Mouse (Mus musculus) liver, embryonic 12.5 days (tissue): ENCODE data around the gene Ankrd33b. TPM values are rescaled to one million over a fixed set of nuclear protein-coding genes. Genes with fewer than 3 reads are reported as not detected.

ENCODE experiments used
- ATAC-seq: fragments of 200-750 bp; cut with Nextera tagmentation; 2 replicates; pipeline ENCODE4 v1.8.0; 2017; ENCODE audit warnings: moderate number of reproducible peaks, mild to moderate bottlenecking, moderate library complexity
- H3K27ac ChIP-seq: fragments of 300-500 bp; sonication (generic); 2 replicates; pipeline ENCODE4 v1.5.1; 2016; ENCODE audit warnings: mild to moderate bottlenecking
- H3K27me3 ChIP-seq: fragments of 300-500 bp; sonication (generic); replicated peaks from 2 replicates; pipeline ENCODE4 v1.6.1; 2016; ENCODE audit warnings: mild to moderate bottlenecking, moderate library complexity
- H3K36me3 ChIP-seq: fragments of 300-500 bp; sonication (generic); 2 replicates; pipeline ENCODE4 v1.6.1; 2016; ENCODE audit warnings: mild to moderate bottlenecking, moderate library complexity
- H3K4me1 ChIP-seq: fragments of 300-500 bp; sonication (generic); 2 replicates; pipeline ENCODE4 v1.6.1; 2016
- H3K4me2 ChIP-seq: fragments of 300-500 bp; sonication (generic); 2 replicates; pipeline ENCODE4 v1.6.1; 2016; ENCODE audit warnings: mild to moderate bottlenecking, moderate library complexity
- H3K4me3 ChIP-seq: fragments of 300-500 bp; sonication (generic); 2 replicates; pipeline ENCODE4 v1.5.1; 2016; ENCODE audit warnings: mild to moderate bottlenecking, moderate library complexity
- H3K9ac ChIP-seq: fragments of 300-500 bp; sonication (generic); 2 replicates; pipeline ENCODE4 v1.6.1; 2016; ENCODE audit warnings: mild to moderate bottlenecking, moderate library complexity
- H3K9me3 ChIP-seq: fragments of 300-500 bp; sonication (generic); replicated peaks from 2 replicates; pipeline ENCODE4 v1.6.1; 2016; ENCODE audit warnings: mild to moderate bottlenecking, moderate library complexity
- whole genome bisulfite sequencing: fragments of 180-500 bp; shearing (Covaris S2); methylation state at CpG from one replicate; pipeline ENCODE4 v1.1.7; 2016; ENCODE audit not compliant: insufficient replicate concordance; 5-methylcytosine and 5-hydroxymethylcytosine counted together
- polyA plus RNA-seq: library from polyadenylated mRNA; unstranded; fragments of >200 nt; fragmentation: Nextera tagmentation; extraction: Ambion mirVana; gene quantifications from 2 replicates; pipeline ENCODE4 v1.2.1, GENCODE M21; 2016

Ankrd33b gene
- polyA plus RNA-seq, 1 experiment from 2014 or later, result 0.50 TPM

DNA sequence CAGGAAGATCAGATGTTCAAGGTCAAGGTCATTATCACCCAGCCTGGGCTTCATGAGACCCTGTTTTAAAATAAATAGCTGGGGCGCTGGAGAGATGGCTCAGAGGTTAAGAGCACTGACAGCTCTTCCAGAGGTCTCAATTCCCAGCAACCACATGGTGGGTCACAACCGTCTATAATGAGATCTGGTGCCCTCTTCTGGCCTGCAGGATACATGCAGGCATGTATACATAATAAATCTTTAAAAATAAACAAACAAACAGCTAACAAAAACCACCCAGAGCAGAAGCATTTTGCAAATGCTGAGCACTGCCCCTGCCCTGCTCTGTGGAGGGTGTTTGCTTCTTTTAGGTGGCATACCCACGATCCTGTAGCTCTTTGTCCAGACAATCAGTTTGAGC is 29.9 kb upstream of the Ankrd33b start:
- Histone ChIP-seq H3K27ac (no peak overlapping the region), H3K9me3 (no peaks in the 10 kb centered on the region), H3K4me3 (no peak overlapping the region), H3K4me2 (no peak overlapping the region), H3K9ac (no peak overlapping the region), H3K27me3 (no peaks in the 10 kb centered on the region), H3K4me1 (no peaks in the 10 kb centered on the region), H3K36me3 (no peaks in the 10 kb centered on the region)
- ATAC-seq, result no peak
- WGBS, result 55% methylated on average over 3 of the region's 3 CpGs

DNA sequence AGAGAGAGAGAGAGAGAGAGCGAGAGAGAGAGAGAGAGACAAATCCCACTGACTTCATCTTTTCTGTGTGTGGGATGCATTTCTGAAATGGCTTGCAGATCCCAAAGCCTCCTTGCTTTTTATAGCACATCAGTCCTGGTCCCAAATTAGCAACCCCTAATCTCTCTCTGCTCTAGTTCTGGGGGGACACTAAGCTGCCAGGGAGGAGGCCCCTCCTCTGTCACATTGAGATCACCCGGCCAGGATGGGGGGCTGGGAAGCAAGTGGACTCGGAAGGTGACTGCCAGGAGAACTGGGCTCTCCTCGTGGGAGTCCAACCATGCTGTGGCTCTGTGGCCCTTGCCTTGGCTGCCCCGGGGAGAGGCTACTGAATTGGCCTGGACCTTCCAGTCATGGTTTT is 29.2 kb upstream of the Ankrd33b start:
- no peak overlapping the region for H3K27ac ChIP-seq
- 57% methylated on average over 5 of the region's 5 CpGs for WGBS

DNA sequence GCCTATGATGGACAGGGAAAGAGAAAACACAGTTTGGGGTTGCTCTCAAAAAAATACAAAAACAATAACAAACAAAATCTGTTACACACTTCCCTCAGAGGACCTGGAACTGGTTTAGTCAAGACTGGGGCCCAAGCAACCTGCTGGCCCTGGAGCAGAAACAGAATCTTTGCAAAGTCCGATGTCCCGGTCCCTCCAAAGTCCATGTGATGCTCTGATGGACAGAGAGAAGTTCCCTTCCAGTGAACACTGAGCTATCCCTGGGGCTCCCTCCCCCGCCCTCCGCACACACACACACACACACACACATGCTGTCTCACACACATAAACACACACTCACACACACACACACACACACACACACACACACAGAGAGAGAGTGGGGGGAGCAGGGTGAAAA is 28.5 kb upstream of the Ankrd33b start:
- H3K27ac ChIP-seq, result no peak overlapping the region
- no peak overlapping the region for H3K4me3 ChIP-seq
- no peak overlapping the region for H3K9ac ChIP-seq
- no peaks in the 10 kb centered on the region for H3K9me3 ChIP-seq
- no peaks in the 10 kb centered on the region for H3K36me3 ChIP-seq
- no peaks in the 10 kb centered on the region for H3K27me3 ChIP-seq
- no peak overlapping the region for H3K4me2 ChIP-seq
- no peaks in the 10 kb centered on the region for H3K4me1 ChIP-seq
- ATAC-seq, result no peak
- WGBS, result 82% methylated on average over 4 of the region's 4 CpGs

More for the DNA sequence above, 29.2 kb upstream of the Ankrd33b start:
- Histone ChIP-seq H3K4me2 (no peak overlapping the region), H3K9ac (no peak overlapping the region), H3K9me3 (no peaks in the 10 kb centered on the region), H3K4me1 (no peaks in the 10 kb centered on the region), H3K27me3 (no peaks in the 10 kb centered on the region), H3K36me3 (no peaks in the 10 kb centered on the region), H3K4me3 (no peak overlapping the region)
- ATAC-seq, result no peak

DNA sequence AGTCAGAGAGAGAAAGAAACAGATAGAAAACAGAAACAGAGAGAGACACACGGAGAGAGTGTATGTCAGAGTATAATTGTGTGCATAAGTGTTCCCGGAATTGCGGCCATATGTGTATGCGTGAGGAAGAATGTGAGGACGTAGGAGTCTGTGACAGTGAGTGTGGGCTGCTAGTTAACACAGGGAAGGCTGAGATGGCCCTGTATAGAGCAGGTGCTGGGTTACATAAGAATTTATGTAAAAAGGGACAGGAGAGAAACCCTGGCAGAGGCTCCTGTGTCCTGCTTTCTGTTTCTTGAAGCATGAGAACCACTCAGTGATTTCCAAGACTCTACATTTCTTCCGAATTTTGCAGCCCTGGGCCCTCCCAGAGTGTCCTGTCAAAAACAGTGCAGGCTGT is 25.9 kb upstream of the Ankrd33b start:
- H3K4me2 ChIP-seq, result no peak overlapping the region
- no peaks in the 10 kb centered on the region for H3K9me3 ChIP-seq
- no peak overlapping the region for H3K27ac ChIP-seq
- no peak overlapping the region for H3K9ac ChIP-seq
- no peak for ATAC-seq
- H3K36me3 ChIP-seq, result no peaks in the 10 kb centered on the region
- no peaks in the 10 kb centered on the region for H3K4me1 ChIP-seq
- H3K27me3 ChIP-seq, result no peaks in the 10 kb centered on the region
- WGBS, result 80% methylated on average over 6 of the region's 6 CpGs
- H3K4me3 ChIP-seq, result no peak overlapping the region

DNA sequence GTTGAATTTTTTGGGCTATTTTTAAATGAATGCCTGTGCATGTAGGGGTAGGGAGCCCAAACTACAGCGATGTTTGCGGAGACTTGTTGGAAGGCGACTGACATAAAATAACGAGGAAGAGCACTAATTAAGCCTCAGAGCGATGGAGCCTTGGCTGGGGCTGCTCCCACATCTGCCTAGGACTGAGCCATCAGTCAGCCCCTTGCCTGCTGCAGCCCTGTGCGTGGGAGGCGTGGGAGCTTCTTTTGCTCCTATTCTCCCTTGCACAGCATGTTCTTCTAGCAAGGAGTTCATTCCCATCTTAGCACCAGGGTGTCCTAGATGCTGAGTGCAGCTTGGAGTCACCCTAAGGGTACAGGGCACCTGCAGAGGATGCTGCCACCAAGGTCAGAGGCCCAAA is 25.2 kb upstream of the Ankrd33b start:
- Histone ChIP-seq H3K27me3 (no peaks in the 10 kb centered on the region), H3K4me2 (no peak overlapping the region), H3K9ac (no peak overlapping the region), H3K27ac (no peak overlapping the region), H3K9me3 (no peaks in the 10 kb centered on the region), H3K36me3 (no peaks in the 10 kb centered on the region), H3K4me1 (no peaks in the 10 kb centered on the region), H3K4me3 (no peak overlapping the region)
- ATAC-seq, result no peak
- WGBS, result 60% methylated on average over 7 of the region's 7 CpGs

DNA sequence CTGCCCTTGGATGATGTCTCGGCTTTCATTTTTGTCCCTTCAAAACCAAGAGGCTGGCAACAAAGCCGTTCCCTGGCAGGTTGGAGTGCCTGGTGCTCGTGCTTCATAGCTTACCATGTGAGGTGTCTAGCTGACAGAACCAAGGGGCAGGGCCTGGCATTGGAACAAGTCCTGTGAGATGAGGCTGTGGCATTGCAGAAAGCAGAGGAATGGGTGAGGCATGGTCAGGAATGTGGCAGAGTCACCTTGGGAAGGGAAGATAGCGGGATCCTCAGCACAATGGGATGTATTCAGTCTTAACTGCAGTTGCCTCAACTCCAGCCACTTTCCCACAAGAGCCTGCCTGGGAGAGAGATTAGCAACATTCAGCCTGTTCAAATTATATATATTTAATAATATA is 24.6 kb upstream of the Ankrd33b start:
- 64% methylated on average over 4 of the region's 4 CpGs for WGBS
- Histone ChIP-seq H3K4me2 (no peak overlapping the region), H3K9ac (no peak overlapping the region), H3K4me3 (no peak overlapping the region), H3K4me1 (no peaks in the 10 kb centered on the region), H3K27ac (no peak overlapping the region), H3K9me3 (no peaks in the 10 kb centered on the region), H3K36me3 (no peaks in the 10 kb centered on the region), H3K27me3 (no peaks in the 10 kb centered on the region)
- ATAC-seq, result no peak

DNA sequence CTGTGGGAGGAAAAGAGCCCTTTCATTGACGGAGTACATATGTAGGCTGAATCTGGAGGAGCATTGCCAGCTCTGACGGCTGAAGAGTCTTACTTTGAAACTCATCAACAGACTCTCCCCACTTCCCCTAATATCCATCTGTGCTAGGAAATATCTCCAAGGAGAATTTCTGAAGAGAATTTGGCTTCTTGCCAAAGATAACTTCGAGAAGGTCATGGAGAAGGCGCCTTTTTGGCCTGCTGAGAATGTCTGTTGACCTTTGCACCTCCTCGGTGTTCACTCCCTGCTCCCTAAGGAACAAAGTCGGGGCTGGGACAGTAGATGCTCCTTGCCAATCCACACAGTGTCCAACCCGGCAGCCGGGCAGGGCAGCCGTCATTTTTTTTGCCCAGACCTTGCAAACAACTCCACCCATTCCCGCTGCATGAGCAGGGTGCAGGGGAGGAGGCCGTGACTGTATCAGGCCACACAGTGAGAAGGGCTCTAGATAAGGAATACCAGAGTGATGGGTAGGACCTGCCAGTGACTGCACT is 14.5 kb upstream of the Ankrd33b start:
- H3K27ac ChIP-seq, result no peak overlapping the region
- H3K4me1 ChIP-seq, result 0 out of 2 replicates have a peak, but pooled peaks cover 3% of the 10 kb centered on the region
- no peaks in the 10 kb centered on the region for H3K36me3 ChIP-seq
- H3K4me3 ChIP-seq, result no peak overlapping the region
- no peak overlapping the region for H3K4me2 ChIP-seq
- H3K27me3 ChIP-seq, result no peaks in the 10 kb centered on the region
- 46% methylated on average over 11 of the region's 11 CpGs for WGBS
- H3K9me3 ChIP-seq, result no peaks in the 10 kb centered on the region
- no peak overlapping the region for H3K9ac ChIP-seq
- ATAC-seq, result peak; percentile 52; the same call in 1 of the 2 replicates

DNA sequence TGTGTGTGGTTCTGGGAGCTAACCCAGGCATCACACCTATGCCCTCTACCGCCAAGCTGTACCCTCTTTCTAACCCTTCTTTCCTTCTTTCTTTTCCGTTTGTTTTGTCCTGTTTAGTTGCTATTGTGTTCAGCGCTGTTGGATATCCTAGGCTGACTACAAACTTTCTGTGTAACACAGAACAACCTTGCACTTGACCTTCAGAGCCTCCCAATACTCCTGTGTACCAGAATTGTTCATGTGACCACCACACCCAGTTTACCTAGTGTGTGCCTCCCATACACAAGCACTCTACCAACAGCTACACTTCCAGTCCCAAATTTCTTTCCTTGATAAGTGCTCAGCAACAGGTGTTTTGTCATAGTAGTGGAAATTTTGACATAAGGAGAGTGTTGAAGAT is 11.9 kb upstream of the Ankrd33b start:
- ATAC-seq, result no peak
- no peaks in the 10 kb centered on the region for H3K27me3 ChIP-seq
- H3K27ac ChIP-seq, result no peak overlapping the region
- WGBS, result 72% methylated on average over 3 of the region's 3 CpGs
- 0 out of 2 replicates have a peak, but pooled peaks cover 3% of the 10 kb centered on the region for H3K4me1 ChIP-seq
- H3K4me2 ChIP-seq, result no peak overlapping the region
- H3K4me3 ChIP-seq, result no peak overlapping the region
- H3K36me3 ChIP-seq, result no peaks in the 10 kb centered on the region
- H3K9me3 ChIP-seq, result no peaks in the 10 kb centered on the region
- no peak overlapping the region for H3K9ac ChIP-seq

DNA sequence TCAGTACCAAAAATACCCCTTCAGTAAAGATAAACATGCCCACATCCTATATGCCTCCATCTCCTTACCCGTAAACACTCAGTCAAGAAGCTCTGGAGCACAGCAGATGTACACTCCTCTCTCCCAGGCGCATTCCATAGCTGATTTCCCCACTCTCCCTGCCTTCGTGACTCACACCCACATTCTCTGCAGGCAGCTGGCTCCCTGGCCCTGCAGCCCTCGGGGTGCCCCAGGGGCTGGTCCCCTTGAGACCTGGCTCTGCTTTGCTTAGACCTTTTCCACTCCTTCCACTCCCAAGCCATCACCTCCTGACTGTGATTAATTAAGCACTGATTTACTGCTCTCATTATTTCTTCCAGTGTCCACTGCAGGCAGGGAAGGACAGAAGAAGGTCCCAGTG is 7.7 kb upstream of the Ankrd33b start:
- 47% methylated on average over 4 of the region's 4 CpGs for WGBS
- H3K9me3 ChIP-seq, result no peaks in the 10 kb centered on the region
- no peak overlapping the region for H3K27ac ChIP-seq
- no peak overlapping the region for H3K9ac ChIP-seq
- H3K27me3 ChIP-seq, result peaks cover 4% of the 10 kb centered on the region
- ATAC-seq, result no peak
- H3K4me1 ChIP-seq, result no peaks in the 10 kb centered on the region
- no peaks in the 10 kb centered on the region for H3K36me3 ChIP-seq
- H3K4me3 ChIP-seq, result no peak overlapping the region
- no peak overlapping the region for H3K4me2 ChIP-seq

DNA sequence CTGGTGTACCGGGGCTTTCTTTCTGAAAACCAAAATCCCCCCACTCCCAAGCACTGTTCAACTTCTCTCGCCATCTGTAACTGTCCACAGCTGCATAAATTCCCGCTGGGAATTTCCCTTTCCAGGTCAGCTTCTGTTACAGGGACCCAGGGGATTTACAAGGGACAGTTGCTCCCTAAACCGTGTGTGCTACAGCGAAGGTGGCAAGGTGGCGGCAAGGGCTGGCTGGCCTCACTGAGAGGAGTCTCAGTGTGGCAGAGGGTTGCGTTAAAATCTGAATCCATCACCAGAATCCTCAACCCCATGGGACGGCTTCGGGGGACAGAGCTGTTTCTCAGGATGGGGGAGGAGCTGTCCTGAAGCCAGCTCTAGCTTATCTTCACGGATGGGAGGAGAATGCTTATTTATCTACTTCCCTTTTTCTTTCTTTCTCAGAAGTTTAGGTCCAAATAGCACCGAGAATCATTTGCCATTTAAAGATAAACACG is 1.6 kb upstream of the Ankrd33b start:
- ATAC-seq, result no peak
- H3K36me3 ChIP-seq, result no peaks in the 10 kb centered on the region
- no peak overlapping the region for H3K4me3 ChIP-seq
- no peak overlapping the region for H3K9ac ChIP-seq
- 8% methylated on average over 12 of the region's 12 CpGs for WGBS
- H3K4me2 ChIP-seq, result no peak overlapping the region
- no peaks in the 10 kb centered on the region for H3K9me3 ChIP-seq
- H3K27ac ChIP-seq, result no peak overlapping the region
- peaks cover 62% of the 10 kb centered on the region for H3K27me3 ChIP-seq
- peaks cover 18% of the 10 kb centered on the region for H3K4me1 ChIP-seq

DNA sequence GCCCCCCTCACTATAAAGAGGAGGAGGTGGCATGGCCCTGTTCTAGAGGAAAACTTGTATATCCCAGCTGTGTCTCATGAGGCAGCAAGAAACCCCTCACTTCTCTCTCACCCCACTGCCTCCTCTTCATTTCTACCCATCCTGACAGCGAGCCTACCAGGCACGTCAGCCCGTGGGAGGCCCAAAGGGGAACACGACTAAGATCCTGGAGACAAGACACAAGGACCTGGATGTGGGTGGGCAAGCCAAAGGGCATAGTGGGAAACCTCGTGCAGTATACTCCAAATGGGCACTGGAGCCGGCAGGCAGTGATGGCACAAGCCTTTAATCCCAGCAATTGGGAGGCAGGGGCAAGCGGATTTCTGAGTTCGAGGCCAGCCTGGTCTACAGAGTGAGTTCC is 1.0 kb upstream of the Ankrd33b start:
- WGBS, result 27% methylated on average over 8 of the region's 8 CpGs
- no peaks in the 10 kb centered on the region for H3K9me3 ChIP-seq
- no peak overlapping the region for H3K27ac ChIP-seq
- H3K4me2 ChIP-seq, result no peak overlapping the region
- no peak overlapping the region for H3K4me3 ChIP-seq
- ATAC-seq, result no peak
- H3K9ac ChIP-seq, result no peak overlapping the region
- H3K36me3 ChIP-seq, result no peaks in the 10 kb centered on the region
- peaks cover 68% of the 10 kb centered on the region for H3K27me3 ChIP-seq
- peaks cover 18% of the 10 kb centered on the region for H3K4me1 ChIP-seq

DNA sequence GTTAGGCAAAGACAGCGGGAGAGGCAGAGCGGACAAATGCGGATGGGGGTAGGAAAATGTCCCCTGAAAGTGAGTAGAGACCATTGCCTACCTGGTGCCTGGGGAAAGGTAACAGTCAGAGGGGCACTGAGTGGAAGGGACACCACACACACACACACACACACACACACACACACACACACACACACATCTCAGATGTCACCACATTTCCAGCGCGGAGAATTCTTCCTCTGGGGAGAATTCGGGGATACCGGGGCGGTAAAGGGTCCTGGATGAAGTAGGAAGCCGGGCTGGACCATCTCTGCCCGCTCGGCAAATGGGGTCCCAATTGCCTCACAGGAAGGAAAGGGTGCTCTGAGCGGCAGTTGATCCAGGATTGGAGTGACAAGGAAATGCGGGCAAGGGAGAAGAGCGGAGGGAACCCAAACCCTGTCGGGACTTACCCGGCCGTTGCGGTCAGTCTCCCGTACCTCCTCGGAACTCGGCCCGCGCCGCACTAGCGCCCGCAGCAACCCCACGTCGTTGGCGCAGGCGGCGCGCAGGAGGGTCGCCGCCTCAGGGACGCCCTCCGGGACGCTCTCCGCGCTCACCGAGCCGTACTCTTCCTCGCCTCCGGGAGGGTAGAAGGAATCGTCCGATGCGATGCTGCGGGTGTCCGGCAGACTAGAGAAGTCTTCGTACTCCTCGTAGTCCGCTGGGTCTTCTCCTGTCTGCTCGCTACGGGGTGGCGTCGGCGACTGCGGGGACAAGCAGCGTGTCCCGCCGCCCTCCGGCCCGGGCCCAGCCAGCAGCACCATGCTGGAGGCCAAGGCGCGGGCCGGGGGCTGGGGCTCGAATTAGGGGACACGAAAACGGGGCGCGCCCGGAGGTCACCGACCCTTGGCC is 688 bp downstream of the Ankrd33b start:
- no peak overlapping the region for H3K9ac ChIP-seq

More for the DNA sequence above, 688 bp downstream of the Ankrd33b start:
- Histone ChIP-seq H3K27me3 (peaks cover 68% of the 10 kb centered on the region), H3K4me2 (peak overlapping the region; percentile 76), H3K9me3 (no peaks in the 10 kb centered on the region), H3K4me1 (peaks cover 18% of the 10 kb centered on the region), H3K4me3 (peak overlapping the region; percentile 57), H3K27ac (no peak overlapping the region), H3K36me3 (no peaks in the 10 kb centered on the region)
- under 1% methylated on average over 72 of the region's 72 CpGs for WGBS
- ATAC-seq, result no peak
